Mouse (Mus musculus) forebrain, embryonic 12.5 days (tissue): ENCODE results near the gene Ly86. TPM values are rescaled to one million over a fixed set of nuclear protein-coding genes. Genes with fewer than 3 reads are reported as not detected.

ENCODE experiments used
- ATAC-seq: fragments of 200-750 bp; cut with Nextera tagmentation; 2 replicates; pipeline ENCODE4 v1.8.0; 2017; ENCODE audit warnings: moderate TSS enrichment; ENCODE audit not compliant: low FRiP score
- H3K27ac ChIP-seq: fragments of 300-500 bp; sonication (generic); 2 replicates; pipeline ENCODE4 v1.5.1; 2016; ENCODE audit warnings: mild to moderate bottlenecking
- H3K27me3 ChIP-seq: fragments of 300-500 bp; sonication (generic); 2 replicates; pipeline ENCODE4 v1.6.1; 2016; ENCODE audit warnings: mild to moderate bottlenecking
- H3K36me3 ChIP-seq: fragments of 300-500 bp; sonication (generic); replicated peaks from 2 replicates; pipeline ENCODE4 v1.6.1; 2016; ENCODE audit warnings: mild to moderate bottlenecking
- H3K4me1 ChIP-seq: fragments of 300-500 bp; sonication (generic); 2 replicates; pipeline ENCODE4 v1.6.1; 2016
- H3K4me2 ChIP-seq: fragments of 300-500 bp; sonication (generic); 2 replicates; pipeline ENCODE4 v1.6.1; 2016; ENCODE audit warnings: mild to moderate bottlenecking, moderate library complexity
- H3K4me3 ChIP-seq: fragments of 300-500 bp; sonication (generic); replicated peaks from 2 replicates; pipeline ENCODE4 v1.5.1; 2016; ENCODE audit warnings: mild to moderate bottlenecking
- H3K9ac ChIP-seq: fragments of 300-500 bp; sonication (generic); 2 replicates; pipeline ENCODE4 v1.6.1; 2016; ENCODE audit warnings: mild to moderate bottlenecking
- H3K9me3 ChIP-seq: fragments of 300-500 bp; sonication (generic); 2 replicates; pipeline ENCODE4 v1.6.1; 2016
- WGBS: fragments of 180-500 bp; shearing (Covaris S2); methylation state at CpG from one replicate; pipeline ENCODE4 v1.1.7; 2016; 5-methylcytosine and 5-hydroxymethylcytosine counted together
- polyA plus RNA-seq: library from polyadenylated mRNA; unstranded; fragments of >200 nt; fragmentation: Nextera tagmentation; extraction: Ambion mirVana; gene quantifications from 2 replicates; pipeline ENCODE4 v1.2.1, GENCODE M21; 2016

Ly86 gene
- polyA plus RNA-seq, 1 experiment from 2014 or later = 5.4 TPM

DNA sequence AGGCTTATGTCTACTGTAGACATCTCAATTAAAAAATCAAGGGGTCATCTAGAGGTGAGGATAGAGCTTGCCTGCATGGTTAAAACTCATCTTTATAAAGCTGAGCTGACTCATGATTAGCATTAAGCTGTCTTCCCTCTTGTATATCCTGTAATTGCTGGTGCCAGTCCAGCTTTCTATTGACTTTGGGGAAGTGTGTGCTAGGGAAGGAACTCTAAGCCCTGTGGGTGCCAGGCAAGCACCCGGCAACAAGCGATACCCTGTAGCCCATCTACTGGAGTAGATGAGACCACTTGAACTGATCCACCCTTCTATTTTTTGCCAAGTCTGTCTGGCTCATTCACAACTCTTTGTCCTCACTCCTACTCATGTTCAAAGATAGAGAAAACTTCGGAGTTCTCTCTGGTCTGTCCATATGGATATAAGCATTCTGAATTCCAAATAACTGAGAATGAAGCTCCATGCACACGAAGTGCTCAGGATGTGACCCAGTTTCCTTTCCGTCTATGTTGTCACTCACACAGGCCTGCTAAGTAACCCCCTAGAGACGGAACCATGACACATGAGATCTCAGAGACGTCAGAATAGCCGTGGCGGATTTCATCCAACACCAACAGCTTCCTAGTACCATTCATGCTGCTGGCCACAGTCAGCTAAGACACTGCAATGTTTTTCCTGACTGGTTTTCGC lies 10.8 kb downstream of the Ly86 start:
- Histone ChIP-seq H3K9me3 (no peaks in the 10 kb centered on the region), H3K9ac (no peak overlapping the region), H3K27me3 (no peaks in the 10 kb centered on the region), H3K27ac (no peak overlapping the region), H3K4me2 (no peak overlapping the region), H3K4me3 (no peak overlapping the region), H3K36me3 (no peaks in the 10 kb centered on the region), H3K4me1 (no peaks in the 10 kb centered on the region)
- ATAC-seq = no peak
- WGBS = 88% methylated on average over 10 of the region's 10 CpGs

DNA sequence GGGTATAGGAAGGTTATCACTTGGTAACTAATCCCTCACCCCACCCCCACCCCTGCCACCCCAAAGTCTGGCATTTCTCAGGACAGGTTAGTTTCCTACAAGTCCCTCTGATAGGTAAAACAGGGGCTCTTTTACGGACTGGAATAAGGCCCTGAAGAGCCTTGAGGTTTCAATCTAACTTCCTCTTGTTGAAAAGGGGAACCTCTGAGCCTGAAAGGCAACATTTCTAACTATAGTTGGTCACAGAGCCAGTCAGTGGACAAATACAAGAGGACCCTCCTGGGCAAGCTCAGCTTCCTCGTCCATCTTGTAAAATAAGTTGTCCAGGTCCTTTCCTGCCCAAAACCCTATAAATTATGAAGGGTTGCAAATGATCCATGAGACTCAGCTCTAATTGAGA lies 11.5 kb downstream of the Ly86 start:
- Histone ChIP-seq H3K4me2 (no peak overlapping the region), H3K4me3 (no peak overlapping the region), H3K27me3 (no peaks in the 10 kb centered on the region), H3K27ac (no peak overlapping the region), H3K9ac (no peak overlapping the region), H3K4me1 (no peaks in the 10 kb centered on the region), H3K36me3 (no peaks in the 10 kb centered on the region), H3K9me3 (no peaks in the 10 kb centered on the region)
- ATAC-seq = no peak
- WGBS = 83% methylated on average over 2 of the region's 2 CpGs

DNA sequence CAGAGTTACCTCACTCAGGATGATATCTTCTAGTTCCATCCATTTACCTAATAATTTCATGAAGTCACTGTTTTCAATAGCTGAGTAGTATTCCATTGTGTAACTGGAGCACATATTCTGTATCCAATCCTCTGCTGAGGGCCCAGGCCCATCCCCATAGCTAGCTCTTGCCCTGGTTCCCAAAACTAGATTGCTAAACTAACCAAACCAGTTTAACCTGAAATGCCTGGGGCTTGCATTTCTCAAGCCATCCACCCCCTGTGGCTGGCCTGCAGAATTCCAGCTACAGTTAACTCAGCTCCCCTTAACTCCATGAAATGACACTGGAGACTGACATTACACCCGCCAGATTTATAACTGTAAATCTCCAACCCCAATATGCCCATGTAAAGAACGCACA lies 13.1 kb downstream of the Ly86 start:
- no peak overlapping the region for H3K27ac ChIP-seq
- H3K36me3 ChIP-seq = no peaks in the 10 kb centered on the region
- 91% methylated on average over 2 of the region's 2 CpGs for WGBS
- no peaks in the 10 kb centered on the region for H3K9me3 ChIP-seq
- H3K9ac ChIP-seq = no peak overlapping the region
- no peaks in the 10 kb centered on the region for H3K27me3 ChIP-seq
- ATAC-seq = no peak
- H3K4me1 ChIP-seq = no peaks in the 10 kb centered on the region
- H3K4me2 ChIP-seq = no peak overlapping the region
- H3K4me3 ChIP-seq = no peak overlapping the region

DNA sequence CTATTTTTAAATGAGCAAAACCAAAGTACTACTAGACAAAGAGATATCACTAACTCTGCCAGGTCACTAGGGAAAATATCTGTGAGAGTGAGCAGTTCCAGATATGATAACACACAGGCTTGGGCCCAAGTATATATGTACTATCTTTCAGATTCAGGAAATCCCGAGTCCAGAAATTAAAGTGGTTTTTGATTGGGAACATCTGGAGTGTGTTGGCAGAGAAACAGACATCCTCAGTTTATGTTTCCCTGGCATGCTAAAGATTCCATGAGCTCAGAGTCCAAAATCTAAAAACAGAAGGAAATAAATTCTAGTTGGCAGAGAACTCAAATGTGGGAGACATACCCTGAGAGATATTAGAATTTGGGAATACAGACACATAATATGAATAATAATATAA lies 16.2 kb downstream of the Ly86 start:
- Histone ChIP-seq H3K9me3 (no peaks in the 10 kb centered on the region), H3K9ac (no peak overlapping the region), H3K4me1 (no peaks in the 10 kb centered on the region), H3K27ac (no peak overlapping the region), H3K4me3 (no peak overlapping the region), H3K4me2 (no peak overlapping the region), H3K36me3 (no peaks in the 10 kb centered on the region), H3K27me3 (no peaks in the 10 kb centered on the region)
- 85% methylated on average over 1 of the region's 1 CpGs for WGBS
- ATAC-seq = no peak

DNA sequence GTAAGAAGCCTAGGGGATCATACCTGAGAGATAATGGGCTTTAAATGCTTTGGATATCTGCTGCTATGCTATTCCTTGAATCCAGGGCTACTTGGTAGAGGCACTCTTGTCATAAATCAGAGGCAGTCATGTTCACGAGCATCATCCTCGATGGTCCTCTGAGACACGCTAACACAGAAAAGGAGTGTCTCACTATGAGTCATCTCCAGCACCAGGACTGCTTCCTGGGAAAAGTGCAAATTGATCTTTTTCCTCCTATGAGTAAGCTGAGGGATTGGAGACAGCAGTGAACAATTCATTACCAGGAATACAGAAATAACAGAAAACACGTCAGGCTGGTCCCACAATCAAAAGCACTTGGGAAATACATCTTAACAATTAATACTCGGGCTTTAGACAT lies 19.3 kb downstream of the Ly86 start:
- H3K4me2 ChIP-seq = no peak overlapping the region
- ATAC-seq = no peak
- no peak overlapping the region for H3K9ac ChIP-seq
- H3K27ac ChIP-seq = no peak overlapping the region
- H3K9me3 ChIP-seq = no peaks in the 10 kb centered on the region
- WGBS = 84% methylated on average over 5 of the region's 5 CpGs
- H3K27me3 ChIP-seq = no peaks in the 10 kb centered on the region
- no peaks in the 10 kb centered on the region for H3K36me3 ChIP-seq
- no peak overlapping the region for H3K4me3 ChIP-seq
- H3K4me1 ChIP-seq = no peaks in the 10 kb centered on the region

DNA sequence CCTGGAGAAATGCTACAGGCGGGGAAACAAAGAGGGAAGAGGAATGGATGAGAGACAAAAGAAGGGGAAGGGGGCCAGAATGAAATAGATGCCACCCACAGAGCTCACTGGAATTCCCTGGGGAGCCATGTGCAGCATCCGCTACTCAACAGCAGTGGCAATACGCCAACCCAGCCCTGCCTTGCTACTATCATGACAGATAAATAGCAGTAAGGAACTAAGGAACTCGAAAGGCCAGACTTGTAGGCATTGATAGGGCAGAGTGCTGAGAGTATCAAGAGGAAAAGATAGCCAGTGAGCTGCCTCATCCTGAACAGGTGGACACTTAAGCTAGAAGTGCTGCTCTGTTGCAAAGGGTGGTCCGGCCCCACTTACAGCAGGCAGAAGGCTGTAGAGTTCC lies 31.4 kb downstream of the Ly86 start:
- 65% methylated on average over 5 of the region's 5 CpGs for WGBS
- no peak for ATAC-seq
- no peaks in the 10 kb centered on the region for H3K36me3 ChIP-seq

DNA sequence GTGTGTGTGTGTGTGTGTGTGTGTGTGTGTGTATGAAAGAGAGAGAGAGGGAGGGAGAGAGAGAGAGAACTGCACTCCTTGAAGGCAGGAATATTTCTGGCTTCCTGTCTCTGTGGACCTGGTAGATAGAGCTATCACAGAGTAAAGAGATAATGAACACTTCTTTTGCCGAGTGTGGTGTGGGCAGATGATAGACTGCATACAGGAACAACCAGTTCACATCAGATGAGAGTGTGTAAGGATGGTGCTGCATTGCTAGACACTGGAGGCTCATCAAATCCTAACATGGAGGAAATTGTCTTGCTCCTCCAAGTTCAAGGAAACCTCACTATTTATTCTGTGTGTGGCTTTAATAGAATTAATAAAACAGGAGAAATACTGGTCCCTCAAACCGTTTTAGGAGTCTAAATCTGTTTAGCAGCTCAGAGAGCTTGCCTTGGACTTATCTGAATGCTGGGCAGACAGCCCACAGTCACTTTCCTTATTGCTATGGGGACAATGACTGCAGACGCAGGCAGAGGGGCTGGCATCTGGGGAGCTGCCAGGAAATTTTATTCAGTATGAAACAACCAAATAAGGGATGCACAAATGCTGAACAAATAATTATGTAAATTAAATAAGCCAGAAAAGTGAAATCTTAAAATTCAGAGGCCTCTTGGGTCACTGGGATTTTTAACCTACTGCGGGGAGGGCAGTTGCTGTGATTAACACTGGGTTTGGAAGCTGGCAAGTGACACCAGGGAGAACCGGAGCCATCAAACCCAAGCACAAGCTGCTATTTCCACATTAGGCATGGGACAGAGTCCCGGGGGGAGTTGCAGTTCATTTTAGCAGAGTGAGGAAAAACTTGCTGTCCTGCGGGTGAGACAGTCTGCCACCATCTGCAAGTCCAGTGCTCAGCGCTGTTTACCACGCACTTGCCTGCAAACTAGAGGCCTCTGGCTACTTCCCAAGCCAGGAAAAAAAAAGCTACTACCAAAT lies 43.5 kb downstream of the Ly86 start:
- Histone ChIP-seq H3K27ac (no peak overlapping the region), H3K9me3 (no peaks in the 10 kb centered on the region), H3K4me2 (no peak overlapping the region), H3K36me3 (no peaks in the 10 kb centered on the region), H3K9ac (no peak overlapping the region), H3K4me3 (no peak overlapping the region), H3K4me1 (peaks cover 4% of the 10 kb centered on the region; the same call in 1 of the 2 replicates), H3K27me3 (no peaks in the 10 kb centered on the region)
- no peak for ATAC-seq
- WGBS = 74% methylated on average over 9 of the region's 9 CpGs

More for the DNA sequence above, 31.4 kb downstream of the Ly86 start:
- H3K4me2 ChIP-seq = no peak overlapping the region
- no peaks in the 10 kb centered on the region for H3K9me3 ChIP-seq
- H3K27ac ChIP-seq = no peak overlapping the region
- no peak overlapping the region for H3K4me3 ChIP-seq
- H3K9ac ChIP-seq = no peak overlapping the region
- H3K27me3 ChIP-seq = no peaks in the 10 kb centered on the region
- no peaks in the 10 kb centered on the region for H3K4me1 ChIP-seq

DNA sequence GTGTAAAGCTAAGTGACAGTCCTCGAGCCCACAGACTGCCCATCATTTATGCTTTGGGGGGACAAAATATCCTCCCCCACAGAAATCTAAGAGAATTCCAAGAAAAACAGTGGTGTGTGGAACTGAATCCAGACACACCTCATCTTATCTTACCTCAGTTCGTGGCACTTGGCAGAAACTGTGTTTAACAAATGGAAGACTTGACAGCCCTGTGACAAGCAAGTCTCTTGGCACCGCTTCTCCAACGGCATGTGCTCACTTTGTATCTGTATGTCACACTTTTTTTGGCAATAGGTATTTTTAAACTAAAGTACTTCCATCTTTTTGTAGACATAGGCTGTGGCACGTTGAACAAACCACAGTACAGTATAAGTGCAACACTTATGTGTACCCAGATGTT lies 44.3 kb downstream of the Ly86 start:
- Histone ChIP-seq H3K27me3 (no peaks in the 10 kb centered on the region), H3K4me2 (no peak overlapping the region), H3K4me1 (peaks cover 4% of the 10 kb centered on the region; the same call in 1 of the 2 replicates), H3K9ac (no peak overlapping the region), H3K4me3 (no peak overlapping the region), H3K9me3 (no peaks in the 10 kb centered on the region), H3K27ac (no peak overlapping the region), H3K36me3 (no peaks in the 10 kb centered on the region)
- 88% methylated on average over 5 of the region's 5 CpGs for WGBS
- ATAC-seq = no peak

DNA sequence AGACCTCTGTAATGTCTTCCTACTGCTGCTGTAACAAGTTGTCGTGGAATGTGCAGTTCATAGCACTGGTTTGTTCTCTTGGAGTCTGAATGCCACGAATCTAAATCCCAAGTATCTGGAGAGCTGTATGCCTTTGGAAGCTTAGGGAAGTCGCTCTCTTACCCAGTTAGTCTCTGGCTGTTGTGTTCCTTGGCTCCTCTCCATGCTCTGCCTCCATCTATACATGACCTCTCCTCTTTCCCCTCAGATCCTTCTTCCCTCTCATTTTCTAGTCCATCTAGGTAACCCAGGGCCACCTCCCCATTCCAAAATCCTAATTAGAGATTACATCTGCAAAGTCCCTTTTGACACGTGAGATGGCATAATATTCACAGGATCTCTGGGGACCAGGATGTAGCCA lies 53.8 kb downstream of the Ly86 start:
- no peaks in the 10 kb centered on the region for H3K27me3 ChIP-seq
- no peak for ATAC-seq
- WGBS = 88% methylated on average over 4 of the region's 4 CpGs
- H3K9me3 ChIP-seq = no peaks in the 10 kb centered on the region
- H3K27ac ChIP-seq = no peak overlapping the region
- no peak overlapping the region for H3K4me3 ChIP-seq
- no peaks in the 10 kb centered on the region for H3K36me3 ChIP-seq
- no peak overlapping the region for H3K4me2 ChIP-seq
- H3K4me1 ChIP-seq = no peaks in the 10 kb centered on the region; the same call in 1 of the 2 replicates
- no peak overlapping the region for H3K9ac ChIP-seq

DNA sequence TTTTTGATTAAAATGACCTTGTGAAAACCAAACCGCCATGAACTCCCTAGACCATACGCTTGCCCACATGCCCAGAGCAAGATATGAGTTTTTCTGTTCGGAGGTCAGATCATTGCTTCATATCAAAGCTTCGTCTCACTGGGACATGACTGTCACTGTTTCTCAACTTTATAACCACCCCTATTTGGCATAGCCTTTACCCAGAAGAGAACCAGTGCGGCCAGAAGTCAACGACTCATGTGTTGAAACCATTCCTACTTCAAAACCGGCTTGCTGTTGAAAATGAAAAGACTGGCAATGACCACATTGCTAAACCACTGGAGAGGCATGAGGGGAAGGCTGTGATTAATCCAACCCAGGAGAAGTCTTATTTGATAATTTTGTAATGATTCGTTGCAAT lies 54.3 kb downstream of the Ly86 start:
- WGBS = 92% methylated on average over 8 of the region's 8 CpGs
- Histone ChIP-seq H3K4me3 (no peak overlapping the region), H3K9ac (no peak overlapping the region), H3K4me2 (no peak overlapping the region), H3K36me3 (no peaks in the 10 kb centered on the region), H3K4me1 (no peaks in the 10 kb centered on the region; the same call in 1 of the 2 replicates), H3K27me3 (no peaks in the 10 kb centered on the region), H3K9me3 (no peaks in the 10 kb centered on the region), H3K27ac (no peak overlapping the region)
- no peak for ATAC-seq

DNA sequence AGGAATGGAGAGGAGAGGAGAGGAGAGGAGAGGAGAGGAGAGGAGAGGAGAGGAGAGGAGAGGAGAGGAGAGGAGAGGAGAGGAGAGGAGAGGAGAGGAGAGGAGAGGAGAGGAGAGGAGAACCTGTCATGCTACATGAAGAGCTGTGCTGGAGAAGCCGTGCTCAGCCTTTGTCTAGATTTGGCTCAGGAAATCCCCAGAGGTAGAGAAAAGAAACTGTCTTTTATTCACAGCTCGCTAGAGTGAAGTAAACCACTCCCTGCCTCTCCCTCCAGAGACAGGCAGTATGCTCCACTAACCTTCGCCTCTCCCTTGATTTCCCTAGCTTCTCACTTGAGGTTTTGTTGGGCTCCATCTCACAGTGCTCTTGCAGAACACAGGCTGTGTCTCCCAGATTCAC lies 57.4 kb downstream of the Ly86 start:
- Histone ChIP-seq H3K4me3 (no peak overlapping the region), H3K27me3 (no peaks in the 10 kb centered on the region), H3K4me2 (no peak overlapping the region), H3K4me1 (no peaks in the 10 kb centered on the region), H3K9me3 (no peaks in the 10 kb centered on the region), H3K27ac (no peak overlapping the region), H3K9ac (no peak overlapping the region), H3K36me3 (no peaks in the 10 kb centered on the region)
- no peak for ATAC-seq
- 41% methylated on average over 3 of the region's 3 CpGs for WGBS

DNA sequence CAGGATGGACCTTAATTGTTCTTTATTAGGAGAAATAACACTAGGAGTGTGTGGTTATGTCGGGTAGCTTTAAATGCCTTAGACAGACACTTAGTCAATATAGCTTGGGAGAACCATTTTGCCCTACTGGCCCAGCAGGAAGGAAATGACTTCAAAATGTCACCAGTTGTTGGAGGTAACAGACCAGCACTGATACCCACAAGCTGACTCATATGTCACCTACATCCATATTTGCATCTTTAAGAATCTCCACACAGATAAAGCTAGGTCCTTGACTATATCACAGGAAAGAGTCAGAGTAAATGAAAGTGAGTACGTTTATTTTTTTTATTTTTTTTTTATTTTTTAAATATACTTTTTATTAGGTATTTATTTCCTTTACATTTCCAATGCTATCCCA lies 58.7 kb downstream of the Ly86 start:
- H3K4me3 ChIP-seq = no peak overlapping the region
- no peaks in the 10 kb centered on the region for H3K36me3 ChIP-seq
- ATAC-seq = no peak
- no peaks in the 10 kb centered on the region for H3K4me1 ChIP-seq
- no peaks in the 10 kb centered on the region for H3K27me3 ChIP-seq
- no peak overlapping the region for H3K27ac ChIP-seq
- WGBS = 89% methylated on average over 2 of the region's 2 CpGs
- no peak overlapping the region for H3K4me2 ChIP-seq
- H3K9me3 ChIP-seq = no peaks in the 10 kb centered on the region
- no peak overlapping the region for H3K9ac ChIP-seq
